In the genomic region with DNA sequence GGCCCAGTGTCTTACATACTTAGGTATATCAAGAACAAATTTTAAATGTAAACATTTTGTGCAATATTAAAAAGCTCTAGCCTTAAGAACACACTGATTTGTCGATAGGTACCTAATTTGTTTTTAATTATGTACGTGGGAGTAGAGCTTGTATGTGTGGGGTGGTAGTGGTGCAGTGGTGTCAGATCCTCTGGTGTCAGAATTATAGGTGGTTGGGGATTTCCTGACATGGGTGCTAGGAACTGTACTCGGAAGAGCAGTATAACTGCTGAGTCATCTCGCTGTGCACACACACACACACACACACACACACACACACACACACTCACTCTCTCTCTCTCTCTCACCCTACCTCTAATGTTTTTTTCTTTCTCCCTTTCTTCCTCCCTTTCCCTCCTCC, we compare ENCODE assay signal across 20 mouse cellular contexts.
"Had no signal": no experiment of that assay in that cellular context is flagged by ENCODE, and none has a peak within 500 bp of the region (broad histone marks: within the 10 kb centered on the region; RNA-seq: fewer than 3 reads in every experiment).

No protein-coding gene starts in this region.

- H3K4me3 ChIP-seq: lung, embryonic 15.5 days; megakaryocyte, embryonic 14.5 days; midbrain, embryonic 13.5 days; midbrain, embryonic 15.5 days; neural tube, embryonic 13.5 days; neural tube, embryonic 15.5 days had no signal

- H3K9ac ChIP-seq: lung, embryonic 15.5 days; midbrain, embryonic 13.5 days; midbrain, embryonic 15.5 days; neural tube, embryonic 13.5 days; neural tube, embryonic 15.5 days had no signal

- H3K4me1 ChIP-seq: lung, embryonic 15.5 days; megakaryocyte, embryonic 14.5 days; midbrain, embryonic 13.5 days; midbrain, embryonic 15.5 days; neural tube, embryonic 13.5 days; neural tube, embryonic 15.5 days had no signal

- H3K36me3 ChIP-seq: midbrain, embryonic 15.5 days had no signal

- H3K27me3 ChIP-seq: lung, embryonic 15.5 days; megakaryocyte, embryonic 14.5 days; midbrain, embryonic 13.5 days; midbrain, embryonic 15.5 days; neural tube, embryonic 13.5 days; neural tube, embryonic 15.5 days had no signal

- H3K9me3 ChIP-seq: lung, embryonic 15.5 days; megakaryocyte, embryonic 14.5 days; midbrain, embryonic 13.5 days; midbrain, embryonic 15.5 days; neural tube, embryonic 13.5 days; neural tube, embryonic 15.5 days had no signal

- H3K4me2 ChIP-seq: lung, embryonic 15.5 days; midbrain, embryonic 11.5 days; midbrain, embryonic 13.5 days; midbrain, embryonic 15.5 days; neural tube, embryonic 13.5 days; neural tube, embryonic 15.5 days had no signal

- ATAC-seq: lung, postnatal 0 days; midbrain, embryonic 13.5 days; midbrain, embryonic 15.5 days had no signal

- H3K27ac ChIP-seq: lung, embryonic 15.5 days; macrophage; midbrain, embryonic 13.5 days; midbrain, embryonic 15.5 days; neural tube, embryonic 13.5 days; neural tube, embryonic 15.5 days had no signal

- DNase-seq: lung, adult 2 months; lung, postnatal 14 days; lung, postnatal 36 days; retina, postnatal 1 day; right cerebral cortex, adult 18-20 months; right cerebral cortex, postnatal 25 days; right cerebral cortex, postnatal 4 days; spleen, adult 18-20 months; thymus, adult 18-20 months; thymus, postnatal 14 days; thymus, postnatal 36 days had no signal
